Mouse (Mus musculus) bone marrow macrophage, adult 2 months (primary cell): ENCODE measurements at regions not wholly inside any gene's neighbourhood (a gene's known extent, or its start where the extent isn't known, plus 50 kb on each side); places are given as distances from the start of the nearest gene placed in this dataset.
"Not testable (repeated sequence)": the region's sequence is repeated elsewhere in the genome, so short reads cannot be mapped to it uniquely, and the experiment has no call there.

Experiments used
- H3K27ac ChIP-seq: 2 replicates; pipeline ENCODE4 v1.5.1; 2012; ENCODE audit warnings: low read depth, low read length; ENCODE audit not compliant: insufficient read depth
- H3K4me1 ChIP-seq: 2 replicates; pipeline ENCODE4 v1.6.1; 2012; ENCODE audit warnings: low read length; ENCODE audit not compliant: control insufficient read depth, insufficient read depth
- H3K4me3 ChIP-seq: 2 replicates; pipeline ENCODE4 v1.5.1; 2012; ENCODE audit warnings: mild to moderate bottlenecking, low read length, moderate library complexity; ENCODE audit not compliant: insufficient read depth
- CTCF ChIP-seq: IDR thresholded peaks from 2 replicates; pipeline ENCODE4 v1.5.1; 2012; ENCODE audit warnings: low read depth, mild to moderate bottlenecking, low read length, moderate library complexity
- POLR2A ChIP-seq: IDR thresholded peaks from 2 replicates; pipeline ENCODE4 v1.6.1; 2012; ENCODE audit warnings: mild to moderate bottlenecking, low read depth, low read length, borderline replicate concordance

GRCm38 (mm10) chr1:150225529-150225928 lies 93.7 kb upstream of the Pdc start:
- TF ChIP-seq POLR2A (no peak), CTCF (no peak)
- no peak overlapping the region for H3K4me3 ChIP-seq
- no peaks in the 10 kb centered on the region for H3K4me1 ChIP-seq
- no peak overlapping the region for H3K27ac ChIP-seq

- H3K27ac ChIP-seq, H3K4me3 ChIP-seq, H3K4me1 ChIP-seq: not testable (repeated sequence)
Measured at GRCm38 (mm10) chr1:150239504-150239903, 79.7 kb upstream of the Pdc start.

- Histone ChIP-seq H3K27ac (no peak overlapping the region), H3K4me1 (no peaks in the 10 kb centered on the region), H3K4me3 (no peak overlapping the region)
- TF ChIP-seq POLR2A (no peak), CTCF (no peak)
Measured at GRCm38 (mm10) chr1:150240110-150240509, 79.1 kb upstream of the Pdc start.

GRCm38 (mm10) chr1:150241153-150241552 lies 78.1 kb upstream of the Pdc start:
- TF ChIP-seq POLR2A (no peak), CTCF (no peak)
- H3K4me1 ChIP-seq: no peaks in the 10 kb centered on the region
- H3K4me3 ChIP-seq: no peak overlapping the region
- no peak overlapping the region for H3K27ac ChIP-seq

- H3K4me1 ChIP-seq: no peaks in the 10 kb centered on the region
- H3K4me3 ChIP-seq: no peak overlapping the region
- no peak for TF ChIP-seq POLR2A
- H3K27ac ChIP-seq: no peak overlapping the region
Measured at GRCm38 (mm10) chr1:150242108-150242507, 77.1 kb upstream of the Pdc start.

- TF ChIP-seq POLR2A: no peak
- no peaks in the 10 kb centered on the region for H3K4me1 ChIP-seq
- no peak overlapping the region for H3K27ac ChIP-seq
- no peak overlapping the region for H3K4me3 ChIP-seq
Measured at GRCm38 (mm10) chr1:150244916-150245315, 74.3 kb upstream of the Pdc start.

- TF ChIP-seq POLR2A (no peak), CTCF (no peak)
- Histone ChIP-seq H3K4me1 (peaks cover 4% of the 10 kb centered on the region), H3K4me3 (no peak overlapping the region), H3K27ac (no peak overlapping the region)
Measured at GRCm38 (mm10) chr1:150251422-150251821, 67.8 kb upstream of the Pdc start.

GRCm38 (mm10) chr1:150251876-150252275 lies 67.3 kb upstream of the Pdc start:
- TF ChIP-seq POLR2A (no peak), CTCF (no peak)
- Histone ChIP-seq H3K27ac (no peak overlapping the region), H3K4me3 (no peak overlapping the region), H3K4me1 (peaks cover 4% of the 10 kb centered on the region)

GRCm38 (mm10) chr1:150257596-150257995 lies 61.6 kb upstream of the Pdc start:
- Histone ChIP-seq H3K27ac (no peak overlapping the region), H3K4me1 (no peaks in the 10 kb centered on the region), H3K4me3 (no peak overlapping the region)
- TF ChIP-seq CTCF (no peak), POLR2A (no peak)

GRCm38 (mm10) chr1:150260355-150260754 lies 58.9 kb upstream of the Pdc start:
- H3K27ac ChIP-seq: no peak overlapping the region

GRCm38 (mm10) chr1:150266502-150266901 lies 52.7 kb upstream of the Pdc start:
- no peaks in the 10 kb centered on the region for H3K4me1 ChIP-seq
- no peak overlapping the region for H3K4me3 ChIP-seq
- TF ChIP-seq POLR2A (no peak), CTCF (no peak)
- no peak overlapping the region for H3K27ac ChIP-seq

More at GRCm38 (mm10) chr1:150260355-150260754, 58.9 kb upstream of the Pdc start:
- Histone ChIP-seq H3K4me1 (no peaks in the 10 kb centered on the region), H3K4me3 (no peak overlapping the region)
- TF ChIP-seq POLR2A: no peak
- TF ChIP-seq CTCF: no peak
